Mouse (Mus musculus): ENCODE measurements around the gene Hcst. TPM values are rescaled to one million over a fixed set of nuclear protein-coding genes. Genes with fewer than 3 reads are reported as not detected.
A peak's percentile ranks its signal among the peaks of the same experiment; 100 is the strongest.

Gene Hcst
- polyA plus RNA-seq, 1 experiment from 2014 or later = 2.3 TPM

DNA sequence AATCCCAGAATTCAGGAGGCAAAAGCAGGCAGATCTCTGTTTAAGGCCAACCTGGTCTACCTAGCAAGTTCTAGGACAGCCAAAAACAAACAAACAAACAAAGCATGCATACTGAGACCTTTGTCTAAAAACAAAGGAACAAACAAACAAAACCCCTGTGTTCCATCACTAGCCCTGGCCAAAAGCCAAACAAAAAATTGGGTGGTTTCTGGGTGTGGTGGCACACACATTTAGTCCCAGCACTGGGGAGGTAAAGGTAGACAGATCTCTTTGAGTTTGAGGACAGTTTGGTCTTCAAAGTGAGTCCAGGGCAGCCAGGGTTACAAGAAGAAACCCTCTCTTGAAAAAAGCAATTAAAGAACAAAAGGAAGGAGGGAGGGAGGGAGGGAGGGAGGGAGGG lies 9.7 kb upstream of the Hcst start:
- peaks cover 4% of the 10 kb centered on the region; the same call in 1 of the 2 replicates for H3K36me3 ChIP-seq

DNA sequence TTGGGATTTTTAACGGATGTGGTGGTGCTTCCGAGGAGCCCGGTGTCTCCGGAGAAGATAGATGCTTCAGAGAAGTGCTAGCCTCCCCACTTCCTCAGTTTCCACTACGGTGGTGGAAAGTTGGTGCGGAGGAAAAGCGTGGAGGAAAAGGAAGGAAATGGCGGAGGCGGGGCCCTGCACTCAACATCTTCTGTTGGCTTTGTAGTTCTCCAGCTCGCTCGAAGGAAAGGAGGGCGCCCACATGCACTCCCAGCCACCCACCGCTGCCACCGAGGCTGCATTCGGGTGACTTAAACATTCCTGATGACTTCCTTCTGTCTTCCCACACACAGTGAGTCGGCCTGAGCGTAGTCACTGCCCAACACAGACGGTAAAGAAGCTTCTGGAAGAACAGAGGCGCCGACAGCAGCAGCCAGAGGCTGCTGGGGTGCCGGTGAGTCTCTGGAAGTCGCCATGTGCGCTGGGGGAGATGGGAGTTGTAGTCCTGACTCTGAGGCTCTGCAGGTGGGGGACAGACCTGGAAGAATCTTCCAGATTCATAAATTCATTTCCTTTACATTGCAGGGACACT lies 3.5 kb upstream of the Hcst start:
- Histone ChIP-seq H3K27me3 (no peaks in the 10 kb centered on the region; the same call in 1 of the 2 replicates), H3K9me3 (no peaks in the 10 kb centered on the region), H3K36me3 (peaks cover 4% of the 10 kb centered on the region; the same call in 1 of the 2 replicates), H3K9ac (no peak overlapping the region), H3K27ac (peak overlapping the region; percentile 39), H3K4me2 (peak overlapping the region; percentile 93), H3K4me1 (peaks cover 13% of the 10 kb centered on the region; the same call in 1 of the 2 replicates), H3K4me3 (peak overlapping the region; percentile 56)
- 32% methylated on average over 23 of the region's 23 CpGs for WGBS
- no peak for ATAC-seq (ENCODE audit: borderline replicate concordance, extremely low read depth, low FRiP score, low TSS enrichment)

More for the DNA sequence above, 9.7 kb upstream of the Hcst start:
- no peak overlapping the region for H3K4me2 ChIP-seq
- no peaks in the 10 kb centered on the region for H3K4me1 ChIP-seq
- no peaks in the 10 kb centered on the region for H3K27me3 ChIP-seq
- no peak overlapping the region for H3K9ac ChIP-seq
- no peak overlapping the region for H3K4me3 ChIP-seq
- ATAC-seq (ENCODE audit: borderline replicate concordance, extremely low read depth, low FRiP score, low TSS enrichment) = no peak
- H3K9me3 ChIP-seq = no peaks in the 10 kb centered on the region
- H3K27ac ChIP-seq = no peak overlapping the region

DNA sequence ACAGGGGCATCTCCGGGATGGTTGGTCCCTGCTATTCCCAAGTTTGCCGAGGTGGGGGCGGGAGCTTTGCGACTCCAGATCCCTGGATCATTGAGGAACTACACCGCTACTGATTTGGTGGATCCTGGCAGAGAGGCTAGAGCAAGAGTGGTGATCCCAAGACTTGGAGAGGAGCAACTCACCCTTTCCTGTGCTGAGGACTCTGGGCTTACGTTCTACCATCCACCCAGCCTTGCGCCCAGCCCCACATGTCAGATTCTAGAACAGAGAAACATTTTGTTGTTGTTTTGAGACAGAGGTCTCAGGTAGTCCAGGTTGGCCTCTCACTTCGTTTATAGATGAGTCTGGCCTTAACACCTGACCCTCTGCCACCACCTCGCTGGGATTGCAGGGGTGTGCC lies 2.9 kb upstream of the Hcst start:
- WGBS = 9% methylated on average over 9 of the region's 9 CpGs
- Histone ChIP-seq H3K4me3 (peak overlapping the region; percentile 56), H3K27me3 (no peaks in the 10 kb centered on the region; the same call in 1 of the 2 replicates), H3K36me3 (peaks cover 4% of the 10 kb centered on the region; the same call in 1 of the 2 replicates), H3K4me2 (peak overlapping the region; percentile 93), H3K9ac (peak overlapping the region; percentile 42), H3K4me1 (peaks cover 13% of the 10 kb centered on the region; the same call in 1 of the 2 replicates), H3K27ac (peak overlapping the region; percentile 39), H3K9me3 (no peaks in the 10 kb centered on the region)
- ATAC-seq (ENCODE audit: borderline replicate concordance, extremely low read depth, low FRiP score, low TSS enrichment) = no peak; the same call in 1 of the 2 replicates

DNA sequence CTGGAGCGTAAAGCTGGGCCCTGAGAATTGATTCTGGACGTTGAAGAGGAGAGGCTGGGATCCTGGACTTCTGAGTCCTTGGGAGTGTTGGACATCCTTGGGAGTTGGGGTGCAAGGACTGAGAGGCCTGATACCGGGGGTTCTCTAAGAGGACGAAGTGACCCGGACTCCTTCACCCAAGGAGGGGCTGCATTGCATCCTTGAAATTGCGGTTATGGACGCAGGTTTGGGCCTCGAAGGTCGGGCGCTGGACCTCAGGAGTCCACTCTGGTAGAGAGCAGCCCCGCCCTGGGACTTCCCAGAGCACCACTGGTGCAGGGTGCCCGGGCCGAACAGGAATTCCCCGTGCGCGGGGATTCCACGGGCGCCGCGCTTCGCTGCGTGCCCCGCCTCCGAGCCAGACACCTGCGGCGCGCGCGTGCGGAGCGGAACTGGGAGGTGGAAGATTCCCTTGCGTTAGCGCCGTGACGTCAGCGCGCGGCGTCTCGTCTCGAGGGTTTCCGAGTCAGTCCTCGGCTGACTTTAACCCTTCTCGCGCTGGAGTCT lies 2.3 kb upstream of the Hcst start:
- peak overlapping the region; percentile 56 for H3K4me3 ChIP-seq
- H3K9me3 ChIP-seq = no peaks in the 10 kb centered on the region
- H3K4me2 ChIP-seq = peak overlapping the region; percentile 93
- peaks cover 13% of the 10 kb centered on the region; the same call in 1 of the 2 replicates for H3K4me1 ChIP-seq
- 0 out of 2 replicates have a peak, but pooled peaks have one; percentile 38 for ATAC-seq (ENCODE audit: borderline replicate concordance, extremely low read depth, low FRiP score, low TSS enrichment)
- no peaks in the 10 kb centered on the region; the same call in 1 of the 2 replicates for H3K27me3 ChIP-seq
- WGBS = under 1% methylated on average over 45 of the region's 45 CpGs
- peaks cover 4% of the 10 kb centered on the region; the same call in 1 of the 2 replicates for H3K36me3 ChIP-seq
- peak overlapping the region; percentile 69 for H3K27ac ChIP-seq
- H3K9ac ChIP-seq = peak overlapping the region; percentile 42

DNA sequence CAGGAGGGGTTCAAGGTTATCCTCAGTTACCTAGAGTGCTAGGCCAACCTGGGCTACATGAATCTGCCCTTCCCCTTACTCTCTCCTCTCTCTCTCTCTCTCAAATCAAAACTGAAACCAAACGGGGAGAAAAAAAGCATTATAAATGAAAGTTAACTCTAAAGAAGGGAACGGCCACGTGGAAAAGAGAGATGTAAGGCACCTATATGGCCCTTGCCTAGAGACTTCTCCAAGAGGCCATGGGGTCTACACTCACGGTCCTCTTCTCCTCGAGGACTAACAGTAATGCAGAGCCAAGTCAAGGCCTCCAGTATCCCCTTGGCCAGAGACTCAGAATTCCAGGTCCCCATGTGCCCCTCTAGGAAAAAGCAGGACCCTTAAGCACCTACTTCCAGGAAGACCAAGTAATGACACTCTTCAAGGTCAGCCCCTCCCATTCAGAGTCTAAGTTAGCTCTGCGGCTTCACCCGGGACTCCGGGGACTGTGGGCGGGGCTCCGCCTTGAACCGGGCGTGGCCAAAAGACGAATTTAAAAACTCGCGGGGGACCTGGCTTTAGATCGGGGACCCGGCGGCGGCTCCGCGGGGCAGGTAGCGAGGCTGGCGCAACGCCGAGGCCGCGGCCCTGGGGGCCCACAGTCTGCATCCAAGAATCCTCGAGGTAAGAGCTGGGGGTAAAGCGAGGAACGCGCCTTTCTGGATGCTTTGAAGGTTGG lies 1.7 kb upstream of the Hcst start, which contains the start of gene Nfkbid:
TSS of gene Nfkbid (plus strand) at position 558 of the 715 bp plus-strand sequence.
- no peaks in the 10 kb centered on the region; the same call in 1 of the 2 replicates for H3K27me3 ChIP-seq
- peak within 1 kb of the TSS; percentile 93 for H3K4me2 ChIP-seq
- no peaks in the 10 kb centered on the region; the same call in 1 of the 2 replicates for H3K36me3 ChIP-seq
- peak within 1 kb of the TSS; percentile 42 for H3K9ac ChIP-seq
- H3K4me1 ChIP-seq = peaks cover 13% of the 10 kb centered on the region; the same call in 1 of the 2 replicates
- peak within 1 kb of the TSS; percentile 69 for H3K27ac ChIP-seq
- H3K9me3 ChIP-seq = no peaks in the 10 kb centered on the region
- 9% methylated on average over 31 of the region's 31 CpGs for WGBS
- no peak; the same call in 1 of the 2 replicates for ATAC-seq (ENCODE audit: borderline replicate concordance, extremely low read depth, low FRiP score, low TSS enrichment)
- H3K4me3 ChIP-seq = peak within 1 kb of the TSS; percentile 56

DNA sequence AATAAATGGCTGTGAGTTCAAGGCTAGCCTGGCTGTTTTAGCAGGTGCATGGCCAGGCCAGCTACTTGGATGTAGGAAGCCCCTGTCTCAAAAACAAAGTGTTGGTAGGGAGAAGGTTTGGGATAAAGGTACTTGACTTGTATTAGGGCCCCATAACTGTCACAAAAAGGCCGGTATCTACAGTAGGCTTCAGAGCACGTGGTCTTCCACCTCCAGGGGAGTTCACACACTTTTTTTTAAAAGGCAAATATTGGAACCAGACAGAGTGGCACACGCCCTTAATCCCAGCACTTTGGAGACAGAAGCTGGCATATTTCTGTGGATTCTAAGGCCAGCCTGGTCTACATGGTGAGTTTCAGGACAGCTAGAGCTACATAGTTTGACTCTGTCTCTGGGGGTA lies 1.0 kb upstream of the Hcst start:
- no peak for ATAC-seq (ENCODE audit: borderline replicate concordance, extremely low read depth, low FRiP score, low TSS enrichment)
- H3K36me3 ChIP-seq = no peaks in the 10 kb centered on the region
- H3K4me3 ChIP-seq = no peak overlapping the region
- H3K27ac ChIP-seq = no peak overlapping the region
- peak overlapping the region; percentile 93; the same call in 1 of the 2 replicates for H3K4me2 ChIP-seq
- 68% methylated on average over 3 of the region's 3 CpGs for WGBS
- no peaks in the 10 kb centered on the region; the same call in 1 of the 2 replicates for H3K27me3 ChIP-seq
- peaks cover 13% of the 10 kb centered on the region; the same call in 1 of the 2 replicates for H3K4me1 ChIP-seq
- no peak overlapping the region for H3K9ac ChIP-seq
- H3K9me3 ChIP-seq = no peaks in the 10 kb centered on the region

DNA sequence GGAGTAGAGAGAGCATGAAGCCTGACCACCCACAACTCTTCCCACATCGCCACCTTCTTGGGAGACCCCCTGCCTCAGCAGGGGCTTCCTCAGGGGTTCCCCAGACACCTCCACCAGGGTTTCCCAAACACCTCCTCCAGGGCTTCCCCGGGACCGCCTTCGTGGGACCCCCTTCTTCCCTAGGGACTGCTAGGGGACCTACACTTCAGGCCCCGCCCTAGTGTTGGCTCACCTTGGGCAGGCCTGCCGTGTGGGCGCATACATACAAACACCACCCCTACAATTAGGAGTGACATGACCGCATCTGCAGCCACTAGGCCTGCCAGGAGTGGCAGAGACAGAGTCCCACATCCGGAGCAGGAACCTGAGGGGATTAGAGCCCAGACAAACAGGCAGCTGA lies 1.8 kb downstream of the Hcst start:
- H3K9me3 ChIP-seq = no peaks in the 10 kb centered on the region
- no peak overlapping the region for H3K4me3 ChIP-seq
- H3K27ac ChIP-seq = no peak overlapping the region
- H3K9ac ChIP-seq = no peak overlapping the region
- no peak for ATAC-seq (ENCODE audit: borderline replicate concordance, extremely low read depth, low FRiP score, low TSS enrichment)
- 60% methylated on average over 9 of the region's 9 CpGs for WGBS
- H3K27me3 ChIP-seq = no peaks in the 10 kb centered on the region; the same call in 1 of the 2 replicates
- H3K4me1 ChIP-seq = peaks cover 5% of the 10 kb centered on the region; the same call in 1 of the 2 replicates
- no peaks in the 10 kb centered on the region for H3K36me3 ChIP-seq
- H3K4me2 ChIP-seq = no peak overlapping the region

DNA sequence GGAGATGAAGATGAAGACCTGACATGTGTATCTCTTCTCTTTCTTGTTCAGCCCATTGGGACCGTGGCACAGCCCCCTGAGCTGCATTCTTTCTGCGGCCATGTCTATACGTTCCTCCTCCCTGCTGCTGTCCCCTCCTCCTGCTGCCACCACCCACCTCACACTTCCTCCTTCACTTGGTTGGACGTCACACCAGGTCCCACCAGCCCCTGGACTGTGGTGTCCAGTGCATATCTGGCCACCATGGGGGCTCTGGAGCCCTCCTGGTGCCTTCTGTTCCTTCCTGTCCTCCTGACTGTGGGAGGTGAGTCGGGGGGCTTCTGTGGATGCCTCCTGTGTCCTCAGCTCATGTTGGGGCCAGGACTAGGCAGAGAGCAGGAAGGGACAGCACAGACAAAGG lies 6.1 kb downstream of the Hcst start, which contains the start of gene Tyrobp:
TSS of gene Tyrobp (plus strand) at position 165 of the 400 bp plus-strand sequence.
- H3K36me3 ChIP-seq = no peaks in the 10 kb centered on the region
- H3K27me3 ChIP-seq = no peaks in the 10 kb centered on the region
- H3K9ac ChIP-seq = no peak within 1 kb of the TSS
- WGBS = 52% methylated on average over 5 of the region's 5 CpGs
- H3K4me3 ChIP-seq = no peak within 1 kb of the TSS
- H3K27ac ChIP-seq = no peak within 1 kb of the TSS
- no peak for ATAC-seq (ENCODE audit: borderline replicate concordance, extremely low read depth, low FRiP score, low TSS enrichment)
- no peaks in the 10 kb centered on the region for H3K4me1 ChIP-seq
- H3K9me3 ChIP-seq = no peaks in the 10 kb centered on the region
- no peak within 1 kb of the TSS for H3K4me2 ChIP-seq

DNA sequence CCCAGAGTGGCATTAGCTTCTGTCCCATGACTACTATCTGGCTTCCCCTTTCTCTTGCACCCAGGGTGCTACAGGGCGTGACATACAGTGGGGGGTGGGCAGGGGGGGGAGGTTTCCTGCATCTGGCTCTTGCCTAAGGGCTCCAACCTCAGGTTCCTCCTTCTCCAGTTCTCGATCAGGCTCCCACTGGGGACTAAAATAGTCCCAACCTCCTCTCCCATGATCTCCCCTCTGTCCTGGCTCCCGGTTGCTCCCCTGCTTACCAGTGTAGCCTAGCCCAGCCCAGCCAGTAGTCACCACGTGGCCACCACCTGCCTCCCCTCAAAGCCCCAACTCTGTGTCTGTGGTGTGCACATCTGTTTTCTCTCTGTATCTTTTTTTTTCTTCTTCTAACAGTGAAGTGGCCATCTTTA lies 6.9 kb downstream of the Hcst start:
- no peak overlapping the region for H3K9ac ChIP-seq
- H3K27ac ChIP-seq = no peak overlapping the region
- no peak overlapping the region for H3K4me3 ChIP-seq
- no peaks in the 10 kb centered on the region for H3K36me3 ChIP-seq
- 57% methylated on average over 4 of the region's 4 CpGs for WGBS
- no peaks in the 10 kb centered on the region for H3K9me3 ChIP-seq
- no peaks in the 10 kb centered on the region for H3K27me3 ChIP-seq
- no peak overlapping the region for H3K4me2 ChIP-seq
- H3K4me1 ChIP-seq = no peaks in the 10 kb centered on the region
- ATAC-seq (ENCODE audit: borderline replicate concordance, extremely low read depth, low FRiP score, low TSS enrichment) = 0 out of 2 replicates have a peak, but pooled peaks have one; percentile 31

DNA sequence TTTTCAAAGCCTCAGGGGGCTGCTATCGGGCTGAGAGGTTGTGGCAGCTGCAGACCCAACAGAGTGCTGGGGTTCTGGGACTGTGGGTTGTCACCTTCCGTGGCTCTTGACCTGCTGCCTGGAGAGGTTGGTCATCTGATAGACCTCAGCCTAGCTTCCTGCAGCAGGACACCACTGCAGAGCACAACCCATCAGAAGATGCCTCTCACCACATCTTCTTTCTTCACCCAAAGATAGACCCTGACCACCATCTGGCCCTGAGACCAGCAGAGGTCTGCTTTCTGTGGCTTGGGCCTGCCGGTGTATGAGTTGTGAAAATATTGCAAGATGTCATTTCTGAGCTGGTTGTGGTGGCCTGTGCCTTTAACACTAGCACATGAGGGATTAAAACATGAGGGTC lies 8.6 kb downstream of the Hcst start:
- H3K4me3 ChIP-seq = no peak overlapping the region
- no peak for ATAC-seq (ENCODE audit: borderline replicate concordance, extremely low read depth, low FRiP score, low TSS enrichment)
- 63% methylated on average over 3 of the region's 3 CpGs for WGBS
- no peaks in the 10 kb centered on the region for H3K36me3 ChIP-seq
- no peaks in the 10 kb centered on the region for H3K4me1 ChIP-seq
- no peak overlapping the region for H3K9ac ChIP-seq
- no peak overlapping the region for H3K4me2 ChIP-seq
- no peaks in the 10 kb centered on the region for H3K27me3 ChIP-seq
- H3K27ac ChIP-seq = no peak overlapping the region
- no peaks in the 10 kb centered on the region for H3K9me3 ChIP-seq

DNA sequence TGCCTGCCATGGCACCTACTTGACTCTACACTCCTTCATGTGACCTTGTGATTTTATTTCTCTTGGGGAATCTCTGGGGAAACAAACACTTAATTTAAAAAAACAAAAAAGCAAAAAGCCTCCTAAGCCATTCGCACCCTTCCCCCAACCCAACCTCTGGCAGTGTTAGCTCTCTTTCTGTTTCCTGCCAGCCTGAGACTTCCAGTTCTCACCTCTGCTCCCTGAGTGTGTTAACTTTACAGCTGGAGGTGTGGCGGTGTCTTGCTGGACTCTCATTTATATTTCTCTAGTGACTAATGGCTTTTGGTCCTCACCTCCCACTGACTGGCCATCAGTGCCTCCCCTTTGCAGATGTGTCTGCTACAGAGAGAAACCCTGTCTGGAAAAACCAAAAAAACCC lies 9.9 kb downstream of the Hcst start:
- no peaks in the 10 kb centered on the region for H3K9me3 ChIP-seq
- H3K27ac ChIP-seq = no peak overlapping the region
- no peaks in the 10 kb centered on the region for H3K4me1 ChIP-seq
- ATAC-seq (ENCODE audit: borderline replicate concordance, extremely low read depth, low FRiP score, low TSS enrichment) = no peak
- H3K36me3 ChIP-seq = no peaks in the 10 kb centered on the region
- H3K27me3 ChIP-seq = no peaks in the 10 kb centered on the region
- no peak overlapping the region for H3K4me2 ChIP-seq
- no peak overlapping the region for H3K4me3 ChIP-seq
- 54% methylated on average over 2 of the region's 2 CpGs for WGBS
- no peak overlapping the region for H3K9ac ChIP-seq
